Mouse (Mus musculus): Measurements from ENCODE around the gene Gm4724. TPM values are rescaled to one million over a fixed set of nuclear protein-coding genes. Genes with fewer than 3 reads are reported as not detected.
"Not testable (repeated sequence)": the region's sequence is repeated elsewhere in the genome, so short reads cannot be mapped to it uniquely, and the experiment has no call there.

Gene Gm4724
- polyA plus RNA-seq (2012; rRNA removed): 2.3 and 2.8 TPM in 2 replicates

DNA sequence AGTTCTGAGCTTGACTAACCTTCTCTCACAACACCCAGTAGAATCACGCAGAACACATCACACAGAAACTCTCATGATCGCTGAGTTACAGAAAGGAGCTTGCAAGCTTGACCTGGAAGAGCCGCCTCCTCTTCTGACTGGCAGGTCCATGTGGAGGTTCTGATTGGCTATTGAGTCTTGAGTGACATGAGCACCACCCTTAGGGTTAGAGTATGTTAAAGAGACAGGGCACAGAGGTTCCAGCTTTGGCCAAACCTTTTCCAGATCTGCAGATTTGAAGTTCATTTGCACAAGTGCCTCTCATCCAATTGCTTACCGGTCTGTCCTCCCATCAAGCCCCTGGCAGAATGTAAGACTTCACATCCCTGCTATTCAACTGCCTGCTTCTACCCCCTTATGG is at the start of gene Gm4724:
Gene Gm4724, minus strand, starts transcription at position 101 of the 400 bp plus-strand sequence.
- not testable (repeated sequence) for H3K4me1 ChIP-seq (ENCODE audit: control insufficient read depth, insufficient read depth, low read length); H3K27me3 ChIP-seq (ENCODE audit: control insufficient read depth, insufficient read depth, low read length); H3K36me3 ChIP-seq (ENCODE audit: control insufficient read depth, insufficient read depth, low read length); H3K27ac ChIP-seq (ENCODE audit: control insufficient read depth, insufficient read depth, low read depth, low read length); H3K4me3 ChIP-seq (ENCODE audit: control insufficient read depth, low read depth, low read length)

DNA sequence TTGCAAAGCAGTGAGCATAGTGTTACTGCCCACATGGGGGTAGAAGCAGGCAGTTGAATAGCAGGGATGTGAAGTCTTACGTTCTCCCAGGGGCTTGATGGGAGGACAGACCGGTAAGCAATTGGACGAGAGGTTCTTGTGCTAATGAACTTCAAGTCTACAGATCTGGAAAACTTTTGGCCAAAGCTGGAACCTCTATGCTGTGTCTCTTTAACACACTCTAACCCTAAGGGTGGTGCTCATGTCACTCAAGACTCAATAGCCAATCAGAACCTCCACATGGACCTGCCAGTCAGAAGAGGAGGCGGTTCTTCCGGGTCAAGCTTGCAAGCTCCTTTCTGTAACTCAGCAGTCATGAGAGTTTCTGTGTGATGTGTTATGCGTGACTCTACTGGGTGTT is 34.1 kb upstream of the Gm4724 start, which contains the start of gene Zfp965:
Gene Zfp965, plus strand, starts transcription at position 301 of the 400 bp plus-strand sequence.
- H3K27me3 ChIP-seq (ENCODE audit: control insufficient read depth, insufficient read depth, low read length); H3K4me1 ChIP-seq (ENCODE audit: control insufficient read depth, insufficient read depth, low read length); H3K4me3 ChIP-seq (ENCODE audit: control insufficient read depth, low read depth, low read length); H3K36me3 ChIP-seq (ENCODE audit: control insufficient read depth, insufficient read depth, low read length); H3K27ac ChIP-seq (ENCODE audit: control insufficient read depth, insufficient read depth, low read depth, low read length): not testable (repeated sequence)

Other genes with a start within 250 kb of the Gm4724 start
- gene Gm14391, start 228.9 kb downstream of the Gm4724 start, polyA plus RNA-seq (2012; rRNA removed): 1.9 and 2.5 TPM in 2 replicates
- not detected in 2 replicates for gene Gm14440, start 160.7 kb downstream of the Gm4724 start, polyA plus RNA-seq (2012; rRNA removed)
- gene Gm4631, start 97.6 kb downstream of the Gm4724 start, polyA plus RNA-seq (2012; rRNA removed): 0.66 and 0.72 TPM in 2 replicates
- gene Zfp968, start 63.4 kb downstream of the Gm4724 start, polyA plus RNA-seq (2012; rRNA removed): 0.16 and 0.61 TPM in 2 replicates
- gene Zfp965, start 34.2 kb upstream of the Gm4724 start, polyA plus RNA-seq (2012; rRNA removed): 0.13 and 0.23 TPM in 2 replicates
- not detected in 2 replicates for gene Gm11007, start 208.2 kb upstream of the Gm4724 start, polyA plus RNA-seq (2012; rRNA removed)